Mouse (Mus musculus): ENCODE measurements around the gene Atp5l. TPM values are rescaled to one million over a fixed set of nuclear protein-coding genes. Genes with fewer than 3 reads are reported as not detected.

Gene Atp5l
- polyA plus RNA-seq, 1 experiment from 2014 or later: 538 TPM

DNA sequence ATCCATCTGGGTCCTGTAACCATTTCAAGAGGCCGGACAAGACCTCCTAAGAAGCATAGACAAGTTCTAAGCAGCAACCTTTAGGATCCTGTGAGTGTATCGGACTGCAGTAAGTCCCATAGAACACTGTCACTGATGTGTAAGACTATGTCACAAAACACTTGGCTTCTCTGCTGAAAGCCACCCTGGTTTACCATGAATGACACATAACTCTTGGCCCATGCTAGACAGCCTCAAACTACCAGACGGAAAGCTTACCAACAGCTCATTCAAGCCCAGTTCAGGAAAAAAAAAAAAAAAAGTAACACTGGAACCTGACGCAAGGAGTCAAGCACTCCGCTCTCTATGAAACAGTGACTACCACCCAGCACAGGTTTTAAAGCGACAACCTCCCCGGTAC, 42.9 kb downstream of the Atp5l start:
- ATAC-seq (ENCODE audit: insufficient number of reproducible peaks, insufficient read depth, low FRiP score, low TSS enrichment): no peak
- Histone ChIP-seq H3K27ac (no peak overlapping the region), H3K4me1 (peaks cover 51% of the 10 kb centered on the region), H3K27me3 (no peaks in the 10 kb centered on the region), H3K9ac (no peak overlapping the region), H3K9me3 (no peaks in the 10 kb centered on the region), H3K4me3 (no peak overlapping the region), H3K4me2 (replicated peaks) (no peak overlapping the region), H3K36me3 (0 out of 2 replicates have a peak, but pooled peaks cover 9% of the 10 kb centered on the region)
- 86% methylated on average over 7 of the region's 7 CpGs for WGBS

DNA sequence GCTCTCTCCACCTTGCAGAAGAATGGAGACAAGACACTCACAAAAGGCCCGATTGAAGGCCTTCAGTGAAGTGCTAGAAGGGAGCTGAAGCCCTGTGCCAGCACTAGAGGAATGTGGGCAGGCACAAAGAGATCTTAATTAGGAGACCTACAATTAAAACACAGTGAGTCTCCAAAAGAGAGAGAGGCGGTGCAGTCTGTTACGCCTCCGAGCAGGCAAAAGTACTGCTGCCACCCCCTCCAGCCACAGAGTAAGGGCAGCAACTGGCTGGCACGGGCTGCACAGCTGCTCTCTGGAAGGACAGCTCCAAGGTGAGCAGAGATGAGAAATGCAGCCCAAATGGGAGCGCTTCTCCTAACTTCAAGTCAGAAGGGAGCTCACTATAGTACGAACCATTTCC, 45.1 kb downstream of the Atp5l start:
- Histone ChIP-seq H3K9me3 (no peaks in the 10 kb centered on the region), H3K4me1 (peaks cover 51% of the 10 kb centered on the region), H3K27me3 (no peaks in the 10 kb centered on the region), H3K9ac (no peak overlapping the region), H3K27ac (no peak overlapping the region), H3K4me3 (no peak overlapping the region), H3K36me3 (0 out of 2 replicates have a peak, but pooled peaks cover 16% of the 10 kb centered on the region), H3K4me2 (replicated peaks) (no peak overlapping the region)
- ATAC-seq (ENCODE audit: insufficient number of reproducible peaks, insufficient read depth, low FRiP score, low TSS enrichment): no peak
- WGBS: 61% methylated on average over 7 of the region's 7 CpGs

DNA sequence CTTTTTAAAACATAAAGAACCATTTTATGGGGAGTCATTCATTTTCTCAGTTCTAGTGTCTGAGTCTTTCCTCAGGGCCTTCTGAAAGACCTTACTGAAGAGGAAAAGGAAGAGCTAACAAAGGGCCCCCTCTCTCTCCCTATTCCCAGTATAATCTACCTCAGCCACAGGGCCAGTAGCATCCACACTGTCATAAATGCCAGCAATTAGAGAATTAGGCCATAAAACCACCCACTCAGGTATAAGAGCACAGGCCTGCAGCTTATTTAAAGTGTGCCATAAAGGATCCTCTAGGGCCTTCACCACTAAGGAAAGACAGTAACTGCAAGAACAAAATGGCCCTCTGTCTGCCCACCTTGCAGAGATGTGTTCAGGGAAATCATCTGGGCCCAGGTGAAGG, 46.3 kb downstream of the Atp5l start:
- no peaks in the 10 kb centered on the region for H3K27me3 ChIP-seq
- no peak for ATAC-seq (ENCODE audit: insufficient number of reproducible peaks, insufficient read depth, low FRiP score, low TSS enrichment)
- H3K4me2 ChIP-seq (replicated peaks): no peak overlapping the region
- no peak overlapping the region for H3K27ac ChIP-seq
- peaks cover 44% of the 10 kb centered on the region for H3K4me1 ChIP-seq
- H3K9ac ChIP-seq: no peak overlapping the region
- no peak overlapping the region for H3K4me3 ChIP-seq
- H3K36me3 ChIP-seq: 0 out of 2 replicates have a peak, but pooled peaks cover 16% of the 10 kb centered on the region
- H3K9me3 ChIP-seq: no peaks in the 10 kb centered on the region

DNA sequence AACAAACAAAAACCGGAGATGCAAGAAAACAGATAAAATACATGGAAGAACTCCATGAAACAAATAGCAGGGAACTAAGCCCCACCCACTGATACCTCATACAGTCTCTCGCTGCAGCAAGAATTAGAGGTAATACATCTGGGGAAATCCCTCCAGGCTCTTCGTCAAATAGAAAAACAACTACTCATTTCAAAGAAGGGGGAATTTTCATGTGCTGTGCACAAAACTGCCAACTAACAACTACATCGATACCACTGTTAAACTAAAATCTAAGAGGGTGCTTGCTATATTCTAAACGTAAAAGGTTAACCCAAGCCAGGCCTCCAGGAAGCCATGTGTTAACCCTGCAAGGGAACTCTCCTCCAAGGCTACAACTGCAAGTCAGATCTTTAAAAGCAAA, 46.9 kb downstream of the Atp5l start:
- Histone ChIP-seq H3K9ac (no peak overlapping the region), H3K9me3 (no peaks in the 10 kb centered on the region), H3K27me3 (no peaks in the 10 kb centered on the region), H3K4me1 (peaks cover 39% of the 10 kb centered on the region), H3K36me3 (0 out of 2 replicates have a peak, but pooled peaks cover 16% of the 10 kb centered on the region), H3K4me3 (no peak overlapping the region), H3K4me2 (replicated peaks) (no peak overlapping the region), H3K27ac (no peak overlapping the region)
- ATAC-seq (ENCODE audit: insufficient number of reproducible peaks, insufficient read depth, low FRiP score, low TSS enrichment): no peak
- 57% methylated on average over 5 of the region's 5 CpGs for WGBS

DNA sequence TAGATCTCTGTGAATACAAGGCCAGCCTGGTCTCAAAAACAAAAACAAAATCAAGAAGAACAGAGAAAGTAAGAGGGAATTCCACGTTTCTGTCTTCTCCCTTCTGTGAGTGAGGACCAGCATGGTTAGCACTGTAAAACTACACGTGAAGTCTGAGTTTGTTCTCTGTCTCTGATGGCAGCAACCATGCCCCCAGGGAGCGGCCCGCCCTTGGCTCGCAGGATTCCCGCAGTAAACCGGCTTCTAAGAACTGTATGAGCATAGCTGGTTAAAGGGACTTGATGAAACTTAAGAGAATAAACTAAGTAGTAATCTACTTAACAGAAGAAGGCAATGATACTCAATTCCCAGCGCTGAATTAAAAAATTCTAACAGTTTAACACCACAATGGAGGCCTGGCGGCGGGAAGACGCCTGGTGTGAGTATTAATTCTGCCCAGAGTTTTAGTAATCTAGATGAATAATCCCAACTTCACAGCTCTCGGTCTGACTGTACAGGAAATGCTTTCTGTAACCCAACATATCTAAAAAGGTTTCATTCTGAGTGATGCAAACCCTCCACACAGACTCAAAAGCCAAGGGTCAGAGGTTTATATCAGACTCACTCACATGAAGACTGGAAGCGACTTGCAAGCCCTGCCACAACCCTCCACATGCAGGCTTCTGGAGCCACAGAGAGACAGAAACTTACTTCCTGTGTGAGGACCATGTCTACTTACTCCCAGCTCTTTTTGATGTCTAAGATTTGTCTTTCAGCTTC, 52.0 kb downstream of the Atp5l start:
- Histone ChIP-seq H3K4me3 (no peak overlapping the region), H3K9me3 (no peaks in the 10 kb centered on the region), H3K4me1 (peaks cover 19% of the 10 kb centered on the region), H3K9ac (no peak overlapping the region), H3K4me2 (replicated peaks) (no peak overlapping the region), H3K36me3 (peaks cover 30% of the 10 kb centered on the region), H3K27me3 (no peaks in the 10 kb centered on the region), H3K27ac (no peak overlapping the region)
- no peak for ATAC-seq (ENCODE audit: insufficient number of reproducible peaks, insufficient read depth, low FRiP score, low TSS enrichment)
- WGBS: 79% methylated on average over 13 of the region's 13 CpGs

DNA sequence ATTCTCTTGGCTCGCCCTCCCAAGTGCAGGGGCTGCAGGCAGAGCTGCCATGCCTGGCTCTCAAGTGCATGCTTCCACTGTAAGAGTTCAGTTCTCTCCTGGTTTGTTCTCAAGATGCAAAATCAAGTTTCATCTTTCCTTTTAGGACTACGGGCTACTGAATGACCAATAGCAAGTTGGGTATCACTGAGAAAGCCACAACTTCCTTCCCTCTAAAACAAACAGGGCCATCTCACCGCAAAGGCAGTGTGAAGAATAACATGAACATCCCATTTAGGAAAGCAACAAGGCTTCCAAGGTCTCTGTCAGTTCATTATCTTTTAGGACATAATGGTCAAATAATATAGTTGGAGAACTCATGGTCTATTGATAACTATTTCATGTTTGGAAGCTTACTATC, 52.9 kb downstream of the Atp5l start:
- H3K36me3 ChIP-seq: peaks cover 35% of the 10 kb centered on the region
- H3K4me3 ChIP-seq: no peak overlapping the region
- no peaks in the 10 kb centered on the region for H3K9me3 ChIP-seq
- WGBS: 93% methylated on average over 3 of the region's 3 CpGs
- ATAC-seq (ENCODE audit: insufficient number of reproducible peaks, insufficient read depth, low FRiP score, low TSS enrichment): no peak
- peaks cover 16% of the 10 kb centered on the region; the same call in 1 of the 2 replicates for H3K4me1 ChIP-seq
- H3K4me2 ChIP-seq (replicated peaks): no peak overlapping the region
- H3K27me3 ChIP-seq: no peaks in the 10 kb centered on the region
- H3K27ac ChIP-seq: no peak overlapping the region
- H3K9ac ChIP-seq: no peak overlapping the region

DNA sequence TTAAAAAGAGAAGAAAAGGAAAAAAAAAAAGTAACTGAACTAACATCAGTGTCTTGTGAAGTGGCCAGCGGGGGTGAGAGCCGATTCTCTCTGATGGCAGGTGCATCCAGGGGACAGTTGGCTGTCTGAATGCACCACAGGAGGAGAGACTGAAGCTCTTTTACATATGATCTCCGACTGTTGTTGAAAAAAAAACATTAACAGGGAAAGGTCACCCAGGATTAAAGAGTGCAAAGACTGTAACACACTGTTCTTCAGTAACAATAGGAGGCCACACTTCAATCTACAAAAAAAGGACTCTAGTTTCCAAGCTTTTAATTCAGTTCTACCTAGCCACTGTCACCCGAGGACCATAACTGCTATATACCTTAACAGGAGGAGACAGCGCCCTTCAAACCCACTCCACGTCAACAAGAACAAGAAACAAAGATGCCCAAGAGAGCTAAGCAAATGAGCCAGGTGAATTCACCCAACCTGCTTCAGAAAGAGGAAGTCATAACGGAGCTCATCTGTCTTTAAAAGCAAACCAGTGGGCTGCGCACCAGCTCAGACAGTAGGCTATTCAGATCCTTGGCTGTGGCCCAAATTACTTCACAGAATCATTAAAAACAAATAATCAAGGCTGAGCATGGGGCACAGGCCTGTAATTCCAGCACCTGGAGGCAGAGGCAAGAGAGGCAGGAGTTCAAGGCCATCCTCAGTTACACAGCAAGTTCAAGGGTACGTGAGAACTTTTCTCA, 53.9 kb downstream of the Atp5l start:
- Histone ChIP-seq H3K36me3 (peaks cover 45% of the 10 kb centered on the region), H3K4me1 (peaks cover 16% of the 10 kb centered on the region; the same call in 1 of the 2 replicates), H3K27ac (no peak overlapping the region), H3K9me3 (no peaks in the 10 kb centered on the region), H3K4me2 (replicated peaks) (no peak overlapping the region), H3K9ac (no peak overlapping the region), H3K27me3 (no peaks in the 10 kb centered on the region), H3K4me3 (no peak overlapping the region)
- 68% methylated on average over 9 of the region's 9 CpGs for WGBS
- no peak for ATAC-seq (ENCODE audit: insufficient number of reproducible peaks, insufficient read depth, low FRiP score, low TSS enrichment)

Other genes starting within 250 kb of the Atp5l start
- not detected in 2 replicates for gene Treh, start 247.5 kb downstream of the Atp5l start, polyA plus RNA-seq (2016; fragmentation: Nextera tagmentation; extraction: Ambion mirVana)
- 57.1 and 60.7 TPM in 2 replicates for gene Phldb1, start 185.5 kb downstream of the Atp5l start, polyA plus RNA-seq (2016; fragmentation: Nextera tagmentation; extraction: Ambion mirVana)
- gene Arcn1, start 152.9 kb downstream of the Atp5l start, polyA plus RNA-seq (2016; fragmentation: Nextera tagmentation; extraction: Ambion mirVana): 193 and 197 TPM in 2 replicates
- 151 and 153 TPM in 2 replicates for gene Ift46, start 152.8 kb downstream of the Atp5l start, polyA plus RNA-seq (2016; fragmentation: Nextera tagmentation; extraction: Ambion mirVana)
- gene Tmem25, start 121.4 kb downstream of the Atp5l start, polyA plus RNA-seq (2016; fragmentation: Nextera tagmentation; extraction: Ambion mirVana): 3.8 and 4.1 TPM in 2 replicates
- gene Ttc36, start 117.7 kb downstream of the Atp5l start, polyA plus RNA-seq (2016; fragmentation: Nextera tagmentation; extraction: Ambion mirVana): 0.40 TPM in 1 of 2 replicates, not detected in the other
- gene Kmt2a, start 39.4 kb downstream of the Atp5l start, polyA plus RNA-seq (2016; fragmentation: Nextera tagmentation; extraction: Ambion mirVana): 23.5 and 24.4 TPM in 2 replicates
- gene Ube4a, start 44.9 kb upstream of the Atp5l start, polyA plus RNA-seq (2016; fragmentation: Nextera tagmentation; extraction: Ambion mirVana): 25.7 and 26.3 TPM in 2 replicates
- gene Cd3g, start 59.7 kb upstream of the Atp5l start, polyA plus RNA-seq (2016; fragmentation: Nextera tagmentation; extraction: Ambion mirVana): not detected in 2 replicates
- not detected in 2 replicates for gene Cd3d, start 61.0 kb upstream of the Atp5l start, polyA plus RNA-seq (2016; fragmentation: Nextera tagmentation; extraction: Ambion mirVana)
- not detected in 2 replicates for gene Cd3e, start 88.9 kb upstream of the Atp5l start, polyA plus RNA-seq (2016; fragmentation: Nextera tagmentation; extraction: Ambion mirVana)
- 8.8 and 11.3 TPM in 2 replicates for gene Mpzl2, start 119.1 kb upstream of the Atp5l start, polyA plus RNA-seq (2016; fragmentation: Nextera tagmentation; extraction: Ambion mirVana)
- 1.7 and 1.9 TPM in 2 replicates for gene Mpzl3, start 134.4 kb upstream of the Atp5l start, polyA plus RNA-seq (2016; fragmentation: Nextera tagmentation; extraction: Ambion mirVana)
- 0.23 and 0.38 TPM in 2 replicates for gene Jaml, start 158.4 kb upstream of the Atp5l start, polyA plus RNA-seq (2016; fragmentation: Nextera tagmentation; extraction: Ambion mirVana)
- 5.4 and 5.7 TPM in 2 replicates for gene Scn2b, start 197.0 kb upstream of the Atp5l start, polyA plus RNA-seq (2016; fragmentation: Nextera tagmentation; extraction: Ambion mirVana)
- 0.35 and 0.41 TPM in 2 replicates for gene Scn4b, start 217.7 kb upstream of the Atp5l start, polyA plus RNA-seq (2016; fragmentation: Nextera tagmentation; extraction: Ambion mirVana)

Measured in embryonic facial prominence, embryonic 12.5 days (tissue).